Mouse (Mus musculus): ENCODE data around the gene Ccr6. TPM values are rescaled to one million over a fixed set of nuclear protein-coding genes. Genes with fewer than 3 reads are reported as not detected.

Ccr6 gene
- polyA plus RNA-seq, 1 experiment from 2014 or later: not detected

DNA sequence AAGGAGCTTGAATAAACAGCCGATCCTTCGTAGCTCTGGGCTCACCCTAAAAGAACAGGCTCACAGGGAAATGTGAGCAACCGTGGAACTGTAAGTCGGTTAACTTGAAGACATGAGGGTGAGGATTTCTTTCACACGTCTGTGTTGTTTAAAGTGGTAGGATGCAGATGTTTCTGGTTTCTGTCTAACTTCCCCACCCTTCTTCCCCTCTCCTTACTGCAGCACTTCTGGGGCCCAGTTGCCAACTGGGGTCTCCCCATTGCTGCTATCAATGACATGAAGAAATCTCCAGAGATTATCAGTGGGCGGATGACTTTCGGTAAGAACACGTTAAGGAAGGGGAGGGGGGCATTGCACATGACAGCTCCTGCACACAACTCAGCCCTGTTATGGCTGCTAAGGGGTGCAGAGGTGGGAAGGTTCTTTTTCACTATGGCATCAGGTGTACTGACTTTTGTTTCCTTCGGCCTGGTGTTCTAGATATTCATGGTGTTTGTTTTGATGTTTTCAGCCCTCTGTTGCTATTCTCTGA lies 60.5 kb downstream of the Ccr6 start:
- ATAC-seq (replicated peaks; ENCODE audit: low FRiP score): no peak
- Histone ChIP-seq H3K9ac (ENCODE audit: low read depth, low read length) (no peak overlapping the region), H3K9me3 (ENCODE audit: control insufficient read depth, low read length) (no peaks in the 10 kb centered on the region), H3K4me1 (replicated peaks; ENCODE audit: control insufficient read depth, insufficient read depth, low read length) (no peaks in the 10 kb centered on the region), H3K4me2 (no peak overlapping the region), H3K4me3 (ENCODE audit: low read depth, low read length) (no peak overlapping the region), H3K27ac (ENCODE audit: low read depth, low read length) (no peak overlapping the region), H3K27me3 (replicated peaks; ENCODE audit: control insufficient read depth, insufficient read depth, low read length) (no peaks in the 10 kb centered on the region; the same call in 1 of the 2 replicates), H3K36me3 (ENCODE audit: control insufficient read depth, insufficient read depth, low read length) (no peaks in the 10 kb centered on the region)
- DNase-seq (ENCODE audit: low spot score): no peak
- WGBS: 79% methylated on average over 9 of the region's 9 CpGs

DNA sequence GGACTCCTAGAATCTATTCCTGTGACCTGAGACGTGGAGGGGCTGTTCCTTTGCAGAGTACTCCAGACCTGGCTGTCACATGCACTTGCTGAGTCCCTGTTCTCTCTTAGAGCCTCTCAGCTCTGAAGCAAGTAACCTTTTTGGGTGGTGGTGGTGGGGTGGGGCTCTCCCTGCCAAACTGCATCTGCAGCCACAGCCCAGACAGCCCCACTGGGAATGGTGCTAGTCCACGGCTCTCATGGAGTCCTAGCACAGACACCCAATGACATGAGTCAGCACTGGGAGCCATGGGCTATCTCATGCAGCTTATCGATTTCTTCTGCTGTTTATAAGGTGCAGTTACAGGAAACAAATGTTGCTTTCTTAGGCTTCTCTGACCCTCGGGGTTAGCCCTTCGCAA lies 61.9 kb downstream of the Ccr6 start:
- Histone ChIP-seq H3K27me3 (replicated peaks; ENCODE audit: control insufficient read depth, insufficient read depth, low read length) (no peaks in the 10 kb centered on the region; the same call in 1 of the 2 replicates), H3K27ac (ENCODE audit: low read depth, low read length) (no peak overlapping the region), H3K36me3 (ENCODE audit: control insufficient read depth, insufficient read depth, low read length) (no peaks in the 10 kb centered on the region), H3K4me1 (replicated peaks; ENCODE audit: control insufficient read depth, insufficient read depth, low read length) (no peaks in the 10 kb centered on the region), H3K4me3 (ENCODE audit: low read depth, low read length) (no peak overlapping the region), H3K9ac (ENCODE audit: low read depth, low read length) (no peak overlapping the region), H3K4me2 (no peak overlapping the region), H3K9me3 (ENCODE audit: control insufficient read depth, low read length) (no peaks in the 10 kb centered on the region)
- DNase-seq (ENCODE audit: low spot score) (no peak), ATAC-seq (replicated peaks; ENCODE audit: low FRiP score) (no peak)
- WGBS: 79% methylated on average over 5 of the region's 5 CpGs

GRCm38 (mm10) chr17:8298281-8298680 lies 62.4 kb downstream of the Ccr6 start:
- Histone ChIP-seq H3K27ac (ENCODE audit: low read depth, low read length) (no peak overlapping the region), H3K9me3 (ENCODE audit: control insufficient read depth, low read length) (no peaks in the 10 kb centered on the region), H3K4me1 (replicated peaks; ENCODE audit: control insufficient read depth, insufficient read depth, low read length) (no peaks in the 10 kb centered on the region), H3K4me2 (no peak overlapping the region), H3K4me3 (ENCODE audit: low read depth, low read length) (no peak overlapping the region), H3K27me3 (replicated peaks; ENCODE audit: control insufficient read depth, insufficient read depth, low read length) (no peaks in the 10 kb centered on the region; the same call in 1 of the 2 replicates), H3K36me3 (ENCODE audit: control insufficient read depth, insufficient read depth, low read length) (no peaks in the 10 kb centered on the region), H3K9ac (ENCODE audit: low read depth, low read length) (no peak overlapping the region)
- ATAC-seq (replicated peaks; ENCODE audit: low FRiP score) (no peak), DNase-seq (ENCODE audit: low spot score) (no peak)
- WGBS: 83% methylated on average over 2 of the region's 2 CpGs

GRCm38 (mm10) chr17:8299524-8299923 lies 63.7 kb downstream of the Ccr6 start:
- Histone ChIP-seq H3K36me3 (ENCODE audit: control insufficient read depth, insufficient read depth, low read length) (no peaks in the 10 kb centered on the region), H3K4me2 (no peak overlapping the region), H3K9me3 (ENCODE audit: control insufficient read depth, low read length) (no peaks in the 10 kb centered on the region), H3K4me1 (replicated peaks; ENCODE audit: control insufficient read depth, insufficient read depth, low read length) (no peaks in the 10 kb centered on the region), H3K27ac (ENCODE audit: low read depth, low read length) (no peak overlapping the region), H3K4me3 (ENCODE audit: low read depth, low read length) (no peak overlapping the region), H3K27me3 (replicated peaks; ENCODE audit: control insufficient read depth, insufficient read depth, low read length) (no peaks in the 10 kb centered on the region; the same call in 1 of the 2 replicates), H3K9ac (ENCODE audit: low read depth, low read length) (no peak overlapping the region)
- DNase-seq (ENCODE audit: low spot score): no peak
- ATAC-seq (replicated peaks; ENCODE audit: low FRiP score): no peak

DNA sequence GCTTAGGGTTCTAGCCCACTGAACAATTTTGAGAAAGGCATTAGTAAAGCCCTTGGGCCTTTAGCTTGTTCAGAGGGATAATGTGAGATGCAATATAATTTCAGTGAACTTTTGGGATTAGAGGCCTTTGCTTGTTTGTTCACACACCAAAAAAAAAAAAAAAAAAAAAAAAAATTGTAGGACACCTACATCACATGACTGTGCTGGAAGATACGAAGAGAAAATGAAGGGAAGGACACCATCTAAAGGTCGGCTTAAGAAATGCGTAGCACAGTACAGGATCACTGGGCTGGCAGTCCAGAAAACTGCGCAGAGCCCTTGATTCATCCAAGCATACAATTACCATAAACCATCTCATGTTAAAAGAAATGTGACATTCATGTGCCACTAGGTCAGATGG lies 65.7 kb downstream of the Ccr6 start:
- Histone ChIP-seq H3K9ac (ENCODE audit: low read depth, low read length) (no peak overlapping the region), H3K4me3 (ENCODE audit: low read depth, low read length) (no peak overlapping the region), H3K9me3 (ENCODE audit: control insufficient read depth, low read length) (no peaks in the 10 kb centered on the region), H3K4me1 (replicated peaks; ENCODE audit: control insufficient read depth, insufficient read depth, low read length) (no peaks in the 10 kb centered on the region), H3K36me3 (ENCODE audit: control insufficient read depth, insufficient read depth, low read length) (no peaks in the 10 kb centered on the region), H3K27me3 (replicated peaks; ENCODE audit: control insufficient read depth, insufficient read depth, low read length) (no peaks in the 10 kb centered on the region; the same call in 1 of the 2 replicates), H3K27ac (ENCODE audit: low read depth, low read length) (no peak overlapping the region), H3K4me2 (no peak overlapping the region)
- WGBS: 79% methylated on average over 4 of the region's 4 CpGs
- DNase-seq (ENCODE audit: low spot score): no peak
- no peak for ATAC-seq (replicated peaks; ENCODE audit: low FRiP score)

- H3K27ac ChIP-seq (ENCODE audit: low read depth, low read length): no peak overlapping the region
- 68% methylated on average over 7 of the region's 7 CpGs for WGBS
- H3K9ac ChIP-seq (ENCODE audit: low read depth, low read length): no peak overlapping the region
- H3K36me3 ChIP-seq (ENCODE audit: control insufficient read depth, insufficient read depth, low read length): no peaks in the 10 kb centered on the region
- no peak overlapping the region for H3K4me3 ChIP-seq (ENCODE audit: low read depth, low read length)
- no peaks in the 10 kb centered on the region for H3K4me1 ChIP-seq (replicated peaks; ENCODE audit: control insufficient read depth, insufficient read depth, low read length)
- DNase-seq (ENCODE audit: low spot score): no peak
- no peaks in the 10 kb centered on the region for H3K9me3 ChIP-seq (ENCODE audit: control insufficient read depth, low read length)
- ATAC-seq (replicated peaks; ENCODE audit: low FRiP score): no peak
- H3K27me3 ChIP-seq (replicated peaks; ENCODE audit: control insufficient read depth, insufficient read depth, low read length): no peaks in the 10 kb centered on the region
- no peak overlapping the region for H3K4me2 ChIP-seq
Observed at GRCm38 (mm10) chr17:8302772-8303438, 67.1 kb downstream of the Ccr6 start.

GRCm38 (mm10) chr17:8303671-8304070 lies 67.8 kb downstream of the Ccr6 start:
- Histone ChIP-seq H3K9me3 (ENCODE audit: control insufficient read depth, low read length) (no peaks in the 10 kb centered on the region), H3K4me1 (replicated peaks; ENCODE audit: control insufficient read depth, insufficient read depth, low read length) (no peaks in the 10 kb centered on the region), H3K36me3 (ENCODE audit: control insufficient read depth, insufficient read depth, low read length) (no peaks in the 10 kb centered on the region), H3K27me3 (replicated peaks; ENCODE audit: control insufficient read depth, insufficient read depth, low read length) (no peaks in the 10 kb centered on the region), H3K4me2 (no peak overlapping the region), H3K9ac (ENCODE audit: low read depth, low read length) (no peak overlapping the region), H3K27ac (ENCODE audit: low read depth, low read length) (no peak overlapping the region), H3K4me3 (ENCODE audit: low read depth, low read length) (no peak overlapping the region)
- WGBS: 70% methylated on average over 5 of the region's 5 CpGs
- no peak for DNase-seq (ENCODE audit: low spot score)
- ATAC-seq (replicated peaks; ENCODE audit: low FRiP score): no peak

GRCm38 (mm10) chr17:8305801-8306200 lies 70.0 kb downstream of the Ccr6 start:
- Histone ChIP-seq H3K4me2 (no peak overlapping the region), H3K27me3 (replicated peaks; ENCODE audit: control insufficient read depth, insufficient read depth, low read length) (no peaks in the 10 kb centered on the region), H3K9ac (ENCODE audit: low read depth, low read length) (no peak overlapping the region), H3K36me3 (ENCODE audit: control insufficient read depth, insufficient read depth, low read length) (no peaks in the 10 kb centered on the region), H3K4me1 (replicated peaks; ENCODE audit: control insufficient read depth, insufficient read depth, low read length) (no peaks in the 10 kb centered on the region), H3K9me3 (ENCODE audit: control insufficient read depth, low read length) (no peaks in the 10 kb centered on the region), H3K4me3 (ENCODE audit: low read depth, low read length) (no peak overlapping the region), H3K27ac (ENCODE audit: low read depth, low read length) (no peak overlapping the region)
- ATAC-seq (replicated peaks; ENCODE audit: low FRiP score) (no peak), DNase-seq (ENCODE audit: low spot score) (no peak)
- WGBS: 48% methylated on average over 3 of the region's 3 CpGs

Data from liver, embryonic 11.5 days (tissue).